Mouse (Mus musculus): ENCODE data around the gene Smurf1. TPM values are rescaled to one million over a fixed set of nuclear protein-coding genes. Genes with fewer than 3 reads are reported as not detected.
A peak's percentile ranks its signal among the peaks of the same experiment; 100 is the strongest.

The Smurf1 gene
- total RNA-seq, 1 experiment, result 17.9 TPM

- TF ChIP-seq CHD2 (IDR thresholded peaks at IDR 0.05; ENCODE audit: low read depth, low read length), result no peak
- no peak for TF ChIP-seq MAFK (IDR thresholded peaks at IDR 0.05; ENCODE audit: insufficient read depth, low read depth, low read length)
- TF ChIP-seq ZC3H11A (IDR thresholded peaks at IDR 0.05; ENCODE audit: borderline replicate concordance, low read depth, low read length), result no peak
- no peak for TF ChIP-seq ZNF384 (IDR thresholded peaks at IDR 0.05; ENCODE audit: low read depth, low read length)
- no peak for TF ChIP-seq HCFC1 (IDR thresholded peaks at IDR 0.05; ENCODE audit: borderline replicate concordance, insufficient read depth, low read length)
- no peaks in the 10 kb centered on the region for H3K9me3 ChIP-seq (ENCODE audit: control insufficient read depth, insufficient read depth, low read depth, low read length)
- DNase-seq (ENCODE audit: low read depth, low spot score), result no peak
- in situ Hi-C loops (cut with MboI; ENCODE audit: low sequenced_read_pairs in 2 of 2, unreplicated experiment in 2 of 2), result no loop called here
- no peak overlapping the region for H3K9ac ChIP-seq (ENCODE audit: insufficient read depth, low read depth, low read length, poor library complexity, severe bottlenecking)
- peaks cover 11 to 24% of the 10 kb centered on the region in 2 experiments for H3K4me1 ChIP-seq (ENCODE audit: control insufficient read depth in 2 of 2, insufficient read depth in 2 of 2, low read length in 2 of 2, poor library complexity in 1 of 2)
- no peak overlapping the region for H3K27ac ChIP-seq (ENCODE audit: insufficient read depth, low read depth, low read length, poor library complexity, severe bottlenecking)
- no peak overlapping the region for H3K4me3 ChIP-seq (ENCODE audit: insufficient read depth in 1 of 2, low read depth in 1 of 2, low read length in 2 of 2, poor library complexity in 1 of 2, severe bottlenecking in 1 of 2)
- H3K36me3 ChIP-seq (ENCODE audit: control insufficient read depth, insufficient read depth, low read length, poor library complexity, severe bottlenecking), result no peaks in the 10 kb centered on the region
Observed at GRCm38 (mm10) chr5:144913923-144914322, 51.7 kb downstream of the Smurf1 start.

GRCm38 (mm10) chr5:144913361-144913760, 52.3 kb downstream of the Smurf1 start:
- TF ChIP-seq ZNF384 (IDR thresholded peaks at IDR 0.05; ENCODE audit: low read depth, low read length), result no peak
- no peak for TF ChIP-seq CHD2 (IDR thresholded peaks at IDR 0.05; ENCODE audit: low read depth, low read length)
- no peak for TF ChIP-seq HCFC1 (IDR thresholded peaks at IDR 0.05; ENCODE audit: borderline replicate concordance, insufficient read depth, low read length)
- no peak for TF ChIP-seq ZC3H11A (IDR thresholded peaks at IDR 0.05; ENCODE audit: borderline replicate concordance, low read depth, low read length)
- TF ChIP-seq MAFK (IDR thresholded peaks at IDR 0.05; ENCODE audit: insufficient read depth, low read depth, low read length), result no peak
- Histone ChIP-seq H3K4me3 (ENCODE audit: insufficient read depth in 1 of 2, low read depth in 1 of 2, low read length in 2 of 2, poor library complexity in 1 of 2, severe bottlenecking in 1 of 2) (no peak overlapping the region), H3K9me3 (ENCODE audit: control insufficient read depth, insufficient read depth, low read depth, low read length) (no peaks in the 10 kb centered on the region), H3K27ac (ENCODE audit: insufficient read depth, low read depth, low read length, poor library complexity, severe bottlenecking) (peak overlapping the region; percentile 77; the same call in 1 of the 2 replicates), H3K9ac (ENCODE audit: insufficient read depth, low read depth, low read length, poor library complexity, severe bottlenecking) (no peak overlapping the region), H3K36me3 (ENCODE audit: control insufficient read depth, insufficient read depth, low read length, poor library complexity, severe bottlenecking) (no peaks in the 10 kb centered on the region), H3K4me1 (ENCODE audit: control insufficient read depth in 2 of 2, insufficient read depth in 2 of 2, low read length in 2 of 2, poor library complexity in 1 of 2) (peaks cover 11 to 24% of the 10 kb centered on the region in 2 experiments)
- no peak for DNase-seq (ENCODE audit: low read depth, low spot score)
- in situ Hi-C loops (cut with MboI; ENCODE audit: low sequenced_read_pairs in 2 of 2, unreplicated experiment in 2 of 2), result no loop called here

- in situ Hi-C loops (cut with MboI; ENCODE audit: low sequenced_read_pairs in 2 of 2, unreplicated experiment in 2 of 2), result no loop called here
Observed at GRCm38 (mm10) chr5:144912519-144913310, 52.9 kb downstream of the Smurf1 start.

GRCm38 (mm10) chr5:144909521-144909920, 56.1 kb downstream of the Smurf1 start:
- DNase-seq (ENCODE audit: low read depth, low spot score), result no peak
- Histone ChIP-seq H3K4me3 (ENCODE audit: insufficient read depth in 1 of 2, low read depth in 1 of 2, low read length in 2 of 2, poor library complexity in 1 of 2, severe bottlenecking in 1 of 2) (no peak overlapping the region), H3K36me3 (ENCODE audit: control insufficient read depth, insufficient read depth, low read length, poor library complexity, severe bottlenecking) (no peaks in the 10 kb centered on the region), H3K27ac (ENCODE audit: insufficient read depth, low read depth, low read length, poor library complexity, severe bottlenecking) (no peak overlapping the region), H3K9ac (ENCODE audit: insufficient read depth, low read depth, low read length, poor library complexity, severe bottlenecking) (no peak overlapping the region), H3K4me1 (ENCODE audit: control insufficient read depth in 2 of 2, insufficient read depth in 2 of 2, low read length in 2 of 2, poor library complexity in 1 of 2) (peaks cover 11 to 23% of the 10 kb centered on the region in 2 experiments), H3K9me3 (ENCODE audit: control insufficient read depth, insufficient read depth, low read depth, low read length) (no peaks in the 10 kb centered on the region)
- in situ Hi-C loops (cut with MboI; ENCODE audit: low sequenced_read_pairs in 2 of 2, unreplicated experiment in 2 of 2), result no loop called here
- TF ChIP-seq HCFC1 (IDR thresholded peaks at IDR 0.05; ENCODE audit: borderline replicate concordance, insufficient read depth, low read length), result no peak
- TF ChIP-seq ZNF384 (IDR thresholded peaks at IDR 0.05; ENCODE audit: low read depth, low read length), result no peak
- no peak for TF ChIP-seq ZC3H11A (IDR thresholded peaks at IDR 0.05; ENCODE audit: borderline replicate concordance, low read depth, low read length)
- no peak for TF ChIP-seq CHD2 (IDR thresholded peaks at IDR 0.05; ENCODE audit: low read depth, low read length)
- no peak for TF ChIP-seq MAFK (IDR thresholded peaks at IDR 0.05; ENCODE audit: insufficient read depth, low read depth, low read length)

More at GRCm38 (mm10) chr5:144912519-144913310, 52.9 kb downstream of the Smurf1 start:
- DNase-seq (ENCODE audit: low read depth, low spot score), result no peak
- H3K27ac ChIP-seq (ENCODE audit: insufficient read depth, low read depth, low read length, poor library complexity, severe bottlenecking), result peak overlapping the region; percentile 77; the same call in 1 of the 2 replicates
- peaks cover 11 to 24% of the 10 kb centered on the region in 2 experiments for H3K4me1 ChIP-seq (ENCODE audit: control insufficient read depth in 2 of 2, insufficient read depth in 2 of 2, low read length in 2 of 2, poor library complexity in 1 of 2)
- no peak overlapping the region for H3K9ac ChIP-seq (ENCODE audit: insufficient read depth, low read depth, low read length, poor library complexity, severe bottlenecking)
- H3K36me3 ChIP-seq (ENCODE audit: control insufficient read depth, insufficient read depth, low read length, poor library complexity, severe bottlenecking), result no peaks in the 10 kb centered on the region
- TF ChIP-seq ZNF384 (IDR thresholded peaks at IDR 0.05; ENCODE audit: low read depth, low read length) (no peak), MAFK (IDR thresholded peaks at IDR 0.05; ENCODE audit: insufficient read depth, low read depth, low read length) (no peak), HCFC1 (IDR thresholded peaks at IDR 0.05; ENCODE audit: borderline replicate concordance, insufficient read depth, low read length) (no peak), ZC3H11A (IDR thresholded peaks at IDR 0.05; ENCODE audit: borderline replicate concordance, low read depth, low read length) (no peak), CHD2 (IDR thresholded peaks at IDR 0.05; ENCODE audit: low read depth, low read length) (no peak)
- no peaks in the 10 kb centered on the region for H3K9me3 ChIP-seq (ENCODE audit: control insufficient read depth, insufficient read depth, low read depth, low read length)
- no peak overlapping the region for H3K4me3 ChIP-seq (ENCODE audit: insufficient read depth in 1 of 2, low read depth in 1 of 2, low read length in 2 of 2, poor library complexity in 1 of 2, severe bottlenecking in 1 of 2)

All from ES-E14 (cell line).